Mouse (Mus musculus): ENCODE measurements around the gene Itpk1.

The Itpk1 gene

GRCm38 (mm10) chr12:102593699-102594098 lies 111.0 kb downstream of the Itpk1 start:
- DNase-seq (ENCODE audit: low spot score), result no peak

DNA sequence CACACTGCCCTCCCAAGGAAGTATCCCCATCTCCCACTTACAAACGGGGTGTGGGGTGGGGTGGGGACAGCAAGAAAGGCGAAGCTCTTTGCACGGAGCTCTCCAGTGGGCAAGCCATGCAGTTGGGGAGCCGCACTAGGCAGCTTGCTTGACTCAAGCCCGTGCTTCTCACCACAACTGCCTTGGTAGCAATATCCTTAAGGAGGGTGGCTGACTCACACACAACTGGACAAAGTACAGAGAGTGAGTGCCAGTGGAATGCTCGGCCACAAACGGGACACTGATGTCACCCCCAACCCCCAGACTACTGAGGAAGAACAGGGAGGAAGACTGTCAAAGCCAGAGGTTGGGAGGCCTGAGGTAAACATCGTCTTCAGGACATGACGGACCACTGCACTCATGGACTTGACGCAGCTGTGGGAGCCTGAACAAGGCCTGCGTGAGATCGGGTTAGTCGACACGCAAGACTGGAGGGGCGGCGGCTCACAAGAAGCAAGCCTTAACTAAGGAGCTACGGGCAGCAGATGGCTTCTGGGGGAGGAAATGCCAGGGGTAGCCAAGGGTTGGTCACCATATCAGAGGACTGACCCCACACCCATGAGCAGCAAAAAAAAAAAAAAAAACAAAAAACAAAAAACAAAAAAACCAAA lies 113.9 kb downstream of the Itpk1 start:
- DNase-seq (ENCODE audit: low spot score), result no peak

DNA sequence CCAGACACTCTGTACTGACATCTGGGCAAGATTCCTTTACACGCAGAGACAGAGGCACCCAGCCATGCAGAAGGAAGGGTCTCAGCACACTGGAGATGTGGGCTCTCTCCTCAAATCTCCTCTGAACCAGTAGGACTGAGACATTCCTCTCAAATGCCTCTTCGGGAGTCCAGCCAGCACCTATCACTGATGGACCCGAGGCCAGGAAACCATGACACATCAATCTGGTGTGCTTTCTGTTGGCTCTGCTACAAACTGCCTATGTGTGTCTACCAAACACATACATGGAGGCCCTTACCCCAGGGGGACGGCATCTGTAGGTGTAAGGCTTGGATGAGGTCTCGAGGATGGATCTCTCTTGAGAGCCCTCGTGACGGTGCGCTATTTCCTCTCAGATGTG lies 117.6 kb downstream of the Itpk1 start:
- no peak for DNase-seq (ENCODE audit: low spot score)

GRCm38 (mm10) chr12:102586286-102586881 lies 118.3 kb downstream of the Itpk1 start:
- DNase-seq (ENCODE audit: low spot score), result no peak

DNA sequence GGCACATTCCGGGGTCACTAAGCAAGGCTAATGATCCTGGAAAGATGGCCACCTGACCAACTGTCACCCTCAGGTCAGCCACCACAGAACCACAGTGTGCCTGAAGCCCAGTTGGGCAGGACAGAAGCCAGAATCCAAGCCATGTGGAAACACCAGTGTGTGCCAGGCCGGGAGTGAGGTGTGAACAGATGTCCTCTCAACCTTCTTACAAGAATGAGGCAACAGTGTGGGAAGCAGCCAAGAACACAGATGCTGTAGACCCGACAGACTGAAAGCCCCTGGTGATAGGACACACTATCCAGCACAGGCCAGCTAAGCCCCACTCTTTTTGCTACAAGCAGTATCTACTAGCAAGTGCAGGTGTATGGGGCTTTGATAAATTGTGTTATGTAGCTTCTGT lies 119.3 kb downstream of the Itpk1 start:
- DNase-seq (ENCODE audit: low spot score), result no peak

DNA sequence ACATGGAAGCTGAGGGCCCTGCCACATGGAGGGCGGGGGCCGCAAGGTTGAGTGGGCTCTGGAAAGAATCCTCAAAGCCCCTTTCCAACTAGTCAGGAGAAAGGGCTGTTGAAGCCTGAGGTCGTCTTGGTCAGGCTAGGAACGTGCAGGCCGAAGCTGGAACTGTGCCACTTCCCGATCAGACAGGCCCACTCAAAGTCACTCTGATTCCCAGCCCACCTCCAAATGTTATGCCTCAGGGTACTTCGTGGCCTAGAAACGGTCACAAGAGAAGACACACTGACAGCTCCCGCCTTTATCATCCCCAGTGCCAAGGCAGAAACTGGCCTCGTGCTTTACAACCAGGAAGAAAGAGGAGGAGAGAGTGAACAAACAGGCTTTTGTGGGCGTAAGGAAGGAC lies 122.3 kb downstream of the Itpk1 start:
- no peak for DNase-seq (ENCODE audit: low spot score)

- DNase-seq (ENCODE audit: low spot score), result no peak
These were observed 123.0 kb downstream of the Itpk1 start for GRCm38 (mm10) chr12:102581579-102582196.

- no peak for DNase-seq (ENCODE audit: low spot score)
These were observed 125.7 kb downstream of the Itpk1 start for GRCm38 (mm10) chr12:102579041-102579440.

GRCm38 (mm10) chr12:102576659-102577398 lies 127.9 kb downstream of the Itpk1 start:
- no peak for DNase-seq (ENCODE audit: low spot score)

- no peak for DNase-seq (ENCODE audit: low spot score)
These were observed 129.0 kb downstream of the Itpk1 start for GRCm38 (mm10) chr12:102575541-102576329.

DNA sequence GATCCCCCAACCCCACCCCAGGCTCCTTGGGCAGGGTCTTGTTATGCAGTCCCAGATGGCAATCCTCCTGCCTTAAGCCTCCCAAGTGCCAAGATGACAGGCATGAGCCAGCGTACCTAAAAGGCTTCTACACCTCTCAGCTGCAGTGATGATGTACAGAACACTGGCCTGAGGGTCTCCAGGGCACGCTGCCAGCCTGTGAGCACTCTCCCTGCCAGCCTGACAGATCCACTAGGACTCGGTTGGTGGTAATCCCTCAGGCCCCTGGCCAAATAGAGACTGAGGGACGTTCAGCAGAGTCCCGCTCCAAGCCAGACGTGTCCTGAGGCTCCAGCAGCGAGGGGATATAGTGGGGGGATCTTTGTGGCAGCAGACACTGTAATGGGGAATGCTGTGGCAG lies 131.7 kb downstream of the Itpk1 start:
- no peak for DNase-seq (ENCODE audit: low spot score)

DNA sequence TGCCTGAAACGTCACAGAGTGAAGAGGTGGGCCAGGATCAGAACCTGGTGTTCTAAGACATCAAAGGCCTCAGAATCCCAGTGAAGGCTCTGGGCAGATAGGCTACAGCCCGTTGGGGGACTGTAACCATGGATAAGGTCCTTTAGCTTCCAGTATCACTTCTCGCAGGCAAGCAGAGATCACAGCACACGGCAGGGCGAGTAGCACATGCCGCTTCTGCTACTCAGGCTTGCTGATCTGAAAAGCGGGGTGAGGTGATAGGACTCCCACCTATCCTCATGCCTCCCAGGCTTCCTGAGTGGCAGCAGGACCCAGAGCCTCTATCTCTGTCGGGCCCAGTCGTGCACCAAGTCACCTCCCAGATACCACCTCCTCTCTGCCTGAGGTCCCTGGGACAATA lies 133.1 kb downstream of the Itpk1 start:
- DNase-seq (ENCODE audit: low spot score), result no peak

DNA sequence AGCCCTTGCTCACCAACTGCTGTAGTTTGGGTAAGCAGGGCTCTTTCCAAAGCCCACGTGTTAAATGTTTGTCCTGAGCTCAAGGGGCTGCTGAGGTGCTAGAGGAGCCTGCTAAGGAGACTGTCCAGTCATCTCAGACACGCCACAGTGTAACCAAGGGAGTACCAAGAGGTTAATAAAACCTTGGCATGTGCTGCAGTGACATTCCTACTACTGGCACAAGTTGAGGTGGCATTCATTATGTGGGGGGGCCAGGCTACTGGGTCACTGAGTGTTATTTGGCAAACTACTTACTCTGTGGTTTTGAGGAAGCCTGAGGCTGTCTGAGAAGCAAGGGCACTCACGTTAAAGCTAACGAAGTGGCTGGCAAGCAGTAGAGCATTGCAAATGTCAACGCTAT lies 134.0 kb downstream of the Itpk1 start:
- DNase-seq (ENCODE audit: low spot score), result no peak

DNA sequence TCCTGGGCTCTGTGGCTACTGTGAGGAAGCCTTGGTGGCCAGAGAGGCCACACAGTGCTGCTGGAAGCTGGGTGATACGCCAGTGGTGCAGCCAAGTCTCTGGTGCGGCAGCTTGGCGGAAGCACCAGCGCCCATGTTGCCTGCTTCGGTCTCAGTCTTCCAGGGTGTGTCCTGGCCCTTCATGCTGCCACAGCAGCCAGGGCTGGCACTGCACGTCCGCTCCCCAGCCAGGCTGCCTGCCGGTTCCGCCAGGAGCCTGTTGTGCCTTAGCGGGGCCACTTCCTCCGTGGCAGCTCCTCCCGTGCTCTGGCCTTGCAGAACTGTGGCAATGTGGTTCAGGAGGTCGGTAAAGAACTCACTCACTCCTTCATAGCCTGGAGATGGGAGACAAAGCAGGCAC lies 134.6 kb downstream of the Itpk1 start:
- DNase-seq (ENCODE audit: low spot score), result no peak

DNA sequence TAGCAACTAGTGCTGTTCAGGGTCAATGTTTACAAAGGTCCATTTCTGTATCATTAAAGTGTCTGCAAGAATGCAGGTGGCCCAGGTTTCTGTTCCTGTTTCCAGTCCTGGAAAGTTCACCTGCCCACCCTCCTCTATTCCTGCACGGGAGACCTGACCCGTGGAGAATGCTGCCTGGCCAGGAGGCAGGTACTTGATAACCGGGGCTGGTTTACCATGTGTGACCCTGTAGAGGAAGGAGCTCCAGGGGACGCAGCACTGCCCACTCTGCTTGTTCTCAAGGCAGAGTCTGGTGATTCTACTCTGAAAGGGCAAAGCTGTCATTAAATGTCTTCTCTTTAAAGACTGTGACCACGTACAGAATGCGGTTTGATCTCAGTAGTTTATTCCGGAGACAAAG lies 136.5 kb downstream of the Itpk1 start:
- no peak for DNase-seq (ENCODE audit: low spot score)

- DNase-seq (ENCODE audit: low spot score), result no peak
These were observed 137.8 kb downstream of the Itpk1 start for GRCm38 (mm10) chr12:102566951-102567350.

DNA sequence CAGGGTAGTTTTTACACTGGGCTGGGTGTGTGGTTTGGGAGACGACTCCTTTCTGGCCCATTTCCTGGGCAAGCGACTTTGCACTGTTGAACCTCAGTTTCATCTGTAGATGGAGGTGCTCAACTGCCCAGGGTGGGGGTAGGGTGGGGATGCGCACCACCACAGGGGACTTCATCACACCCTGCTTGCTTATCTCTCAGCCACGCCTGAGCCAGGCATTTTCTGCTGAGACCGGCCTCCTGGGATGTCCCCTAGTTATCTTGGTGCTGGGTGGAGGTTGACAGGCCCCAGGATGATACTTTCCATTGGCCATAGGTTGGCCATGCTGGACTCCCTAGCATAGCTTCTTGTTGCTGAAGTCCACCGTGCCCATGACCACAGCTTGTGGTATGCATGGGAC lies 139.6 kb downstream of the Itpk1 start:
- DNase-seq (ENCODE audit: low spot score), result no peak

DNA sequence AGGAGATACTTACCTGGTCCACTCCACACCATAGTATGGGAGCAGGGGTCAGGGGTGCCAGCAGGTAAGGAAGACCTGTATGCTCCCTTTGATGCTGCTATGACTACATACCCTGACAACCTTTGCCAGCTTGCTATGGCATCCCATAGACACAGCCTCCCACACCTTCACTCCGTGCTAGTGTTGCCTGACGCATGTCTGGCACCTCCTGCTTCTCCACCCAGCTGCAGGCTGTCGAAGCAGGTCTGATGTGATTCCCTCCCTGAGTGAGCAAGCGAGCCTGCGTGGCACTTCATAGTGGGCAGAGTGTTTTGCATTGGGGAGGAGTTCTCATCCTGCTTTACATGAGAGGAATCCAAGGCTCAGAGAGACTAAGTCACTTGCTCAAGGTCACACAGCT lies 147.4 kb downstream of the Itpk1 start:
- DNase-seq (ENCODE audit: low spot score), result no peak

DNA sequence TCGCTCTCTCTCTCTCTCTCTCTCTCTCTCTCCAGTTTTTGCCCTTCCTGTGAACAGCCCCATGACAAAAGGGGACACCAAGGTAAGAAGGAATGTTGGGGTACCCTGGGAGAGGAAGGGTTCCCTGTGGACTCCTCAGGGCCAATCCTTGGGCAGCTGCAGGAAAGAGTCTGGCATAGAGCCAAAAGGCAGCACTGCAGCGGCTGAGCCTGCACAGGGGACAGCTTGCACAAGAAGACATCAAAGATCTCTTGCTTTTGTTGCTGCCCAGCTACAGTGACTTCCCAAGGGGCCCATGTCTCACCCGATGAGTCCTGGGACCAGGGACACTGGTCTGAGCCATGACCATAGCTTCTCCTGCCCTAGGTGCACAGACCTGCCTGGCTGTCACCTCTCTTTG lies 148.9 kb downstream of the Itpk1 start:
- DNase-seq (ENCODE audit: low spot score), result no peak

- no peak for DNase-seq (ENCODE audit: low spot score)
These were observed 149.8 kb downstream of the Itpk1 start, which contains the start of gene Chga for GRCm38 (mm10) chr12:102554721-102555516. Gene Chga, plus strand, starts transcription at chr12:102554969.

DNA sequence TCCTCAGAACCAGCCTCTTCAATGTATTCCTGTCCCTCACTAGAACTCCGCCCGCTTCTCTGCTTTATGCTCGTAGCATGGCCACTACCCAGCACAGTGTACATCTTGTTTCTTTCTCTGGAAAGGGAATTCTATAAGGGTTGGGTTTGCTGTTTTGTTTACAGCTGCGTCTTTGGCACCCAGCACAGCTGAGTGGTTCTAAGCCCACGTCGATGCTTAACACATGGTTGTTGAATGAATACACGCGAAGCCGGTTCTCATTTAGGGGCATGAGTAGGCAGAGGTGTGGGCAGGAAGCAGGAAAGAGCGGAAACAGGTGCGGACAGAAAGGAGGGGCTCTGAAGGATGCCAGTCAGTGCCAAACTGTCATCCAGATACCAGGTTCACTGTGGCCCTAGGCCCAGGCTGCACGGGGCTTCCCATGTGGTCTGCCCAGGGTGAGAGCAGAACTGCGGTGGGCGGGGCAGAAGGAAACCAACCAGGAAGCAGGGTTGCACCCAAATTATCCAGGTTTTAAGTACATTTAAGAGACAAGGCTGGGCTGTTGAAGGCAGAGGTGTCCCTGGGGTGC lies 150.9 kb downstream of the Itpk1 start:
- no peak for DNase-seq (ENCODE audit: low spot score)

Data from layer of hippocampus, adult 9-10 months (tissue).